9 mouse cellular contexts compared by ENCODE assay signal in genomic region chr9:46388677-46389676, GRCm38 (mm10).
DNase-seq lines count a peak whose midpoint lies in the region; ATAC-seq and TF ChIP-seq lines count a peak whose summit lies in the region.
"Had no signal": no experiment of that assay in that cellular context is flagged by ENCODE, and none has a peak within 500 bp of the region (broad histone marks: within the 10 kb centered on the region; RNA-seq: fewer than 3 reads in every experiment).

No protein-coding gene starts in this region.

- no peak overlapping the region for H3K27ac ChIP-seq in kidney, embryonic 15.5 days
- peak overlapping the region; percentile 51 for H3K27ac ChIP-seq in embryonic facial prominence, embryonic 13.5 days
- peak overlapping the region; percentile 82 for H3K27ac ChIP-seq in left cerebral cortex, adult 2 months
- no peak overlapping the region for H3K27ac ChIP-seq in neural tube, embryonic 11.5 days (ENCODE audit: low read depth, low read length)
- H3K27ac ChIP-seq: macrophage had no signal

- peaks cover 28% of the 10 kb centered on the region for H3K27me3 ChIP-seq in kidney, embryonic 15.5 days
- H3K27me3 ChIP-seq in embryonic facial prominence, embryonic 13.5 days: peaks cover 30% of the 10 kb centered on the region
- no peaks in the 10 kb centered on the region for H3K27me3 ChIP-seq in neural tube, embryonic 11.5 days (ENCODE audit: control insufficient read depth, insufficient read depth, low read length)

- H3K36me3 ChIP-seq in kidney, embryonic 15.5 days: no peaks in the 10 kb centered on the region
- H3K36me3 ChIP-seq in embryonic facial prominence, embryonic 13.5 days: no peaks in the 10 kb centered on the region
- no peaks in the 10 kb centered on the region for H3K36me3 ChIP-seq in neural tube, embryonic 11.5 days (ENCODE audit: control insufficient read depth, insufficient read depth, low read length)

- intact Hi-C loops in left cerebral cortex, adult 2 months (cut with DNase I): no loop called here

- 33% methylated on average over 17 of the region's 17 CpGs for WGBS in kidney, embryonic 15.5 days
- 21% methylated on average over 17 of the region's 17 CpGs for WGBS in embryonic facial prominence, embryonic 13.5 days
- 34% methylated on average over 17 of the region's 17 CpGs for WGBS in neural tube, embryonic 11.5 days

- peak; percentile 38; the same call in 1 of the 2 replicates for ATAC-seq in kidney, embryonic 15.5 days (replicated peaks; ENCODE audit: low FRiP score)
- no peak for ATAC-seq in embryonic facial prominence, embryonic 13.5 days (ENCODE audit: insufficient number of reproducible peaks, insufficient read depth, low FRiP score, low TSS enrichment, low read depth)
- no peak for ATAC-seq in neural tube, embryonic 11.5 days (ENCODE audit: insufficient read depth, low FRiP score, low TSS enrichment)
- ATAC-seq in erythroblast, adult 5-6 weeks (replicated peaks; ENCODE audit: low FRiP score, poor library complexity, severe bottlenecking): no peak

- peak overlapping the region; percentile 44 for H3K4me3 ChIP-seq in kidney, embryonic 15.5 days (replicated peaks)
- peak overlapping the region; percentile 50 for H3K4me3 ChIP-seq in embryonic facial prominence, embryonic 13.5 days
- H3K4me3 ChIP-seq in left cerebral cortex, adult 2 months: peak overlapping the region; percentile 48
- H3K4me3 ChIP-seq in neural tube, embryonic 11.5 days (ENCODE audit: low read depth, low read length): peak overlapping the region; percentile 34

- no peak for DNase-seq in kidney, postnatal 14 days
- DNase-seq in left cerebral cortex, adult 2 months (ENCODE audit: extremely low spot score in 1 of 2, low spot score in 2 of 2): peak; percentile 37 to 40
- peak; percentile 55 for DNase-seq in neural tube, embryonic 11.5 days (ENCODE audit: low spot score)
- DNase-seq in urinary bladder, adult 18-20 months (ENCODE audit: low spot score in 2 of 2): no peak
- DNase-seq in cerebellum, adult 9-10 months: no peak

- peak overlapping the region; percentile 22; the same call in 1 of the 2 replicates for H3K9ac ChIP-seq in kidney, embryonic 15.5 days
- H3K9ac ChIP-seq in embryonic facial prominence, embryonic 13.5 days: peak overlapping the region; percentile 72
- H3K9ac ChIP-seq in neural tube, embryonic 11.5 days (ENCODE audit: low read length): peak overlapping the region; percentile 59

- TF ChIP-seq CTCF in left cerebral cortex, adult 2 months (IDR thresholded peaks at IDR 0.05): no peak

- no peaks in the 10 kb centered on the region for H3K9me3 ChIP-seq in kidney, embryonic 15.5 days (replicated peaks)
- H3K9me3 ChIP-seq in embryonic facial prominence, embryonic 13.5 days: no peaks in the 10 kb centered on the region
- no peaks in the 10 kb centered on the region for H3K9me3 ChIP-seq in neural tube, embryonic 11.5 days (ENCODE audit: control insufficient read depth, low read length)

- H3K4me1 ChIP-seq in kidney, embryonic 15.5 days: peaks cover 16% of the 10 kb centered on the region
- H3K4me1 ChIP-seq in embryonic facial prominence, embryonic 13.5 days: peaks cover 12% of the 10 kb centered on the region
- peaks cover 8% of the 10 kb centered on the region for H3K4me1 ChIP-seq in neural tube, embryonic 11.5 days (ENCODE audit: control insufficient read depth, insufficient read depth, low read length)

- peak overlapping the region; percentile 67 for H3K4me2 ChIP-seq in kidney, embryonic 15.5 days
- H3K4me2 ChIP-seq in embryonic facial prominence, embryonic 13.5 days: peak overlapping the region; percentile 67
- H3K4me2 ChIP-seq in neural tube, embryonic 11.5 days (ENCODE audit: low read depth): peak overlapping the region; percentile 55

Comparison
In these comparisons a context has a peak if more than half of its experiments do, and no peak if none do; other contexts are left out.
1. H3K27ac ChIP-seq: peak in embryonic facial prominence, embryonic 13.5 days (single experiment) and left cerebral cortex, adult 2 months (single experiment); none in kidney, embryonic 15.5 days (single experiment) and neural tube, embryonic 11.5 days (single experiment).
2. H3K9ac ChIP-seq: peak in every context shown above with its lines; median percentile 72 in embryonic facial prominence, embryonic 13.5 days; 59 in neural tube, embryonic 11.5 days; 22 in kidney, embryonic 15.5 days.
3. DNase-seq: peak in left cerebral cortex, adult 2 months (2 of 2) and neural tube, embryonic 11.5 days (single experiment); none in kidney, postnatal 14 days (single experiment), urinary bladder, adult 18-20 months (0 of 2) and cerebellum, adult 9-10 months (single experiment).
4. Peak in every context shown above with its lines, with median percentiles within 50 percentile points of each other: H3K4me2 ChIP-seq and H3K4me3 ChIP-seq.